Mouse (Mus musculus) limb, embryonic 14.5 days (tissue): ENCODE measurements around the gene Otol1. TPM values are rescaled to one million over a fixed set of nuclear protein-coding genes. Genes with fewer than 3 reads are reported as not detected.

Experiments used
- ATAC-seq: fragments of 200-750 bp; cut with Nextera tagmentation; 2 replicates; pipeline ENCODE4 v1.8.0; 2017; ENCODE audit warnings: low read depth, moderate number of reproducible peaks, moderate TSS enrichment; ENCODE audit not compliant: low FRiP score
- DNase-seq: peaks from one replicate; pipeline ENCODE4 v3.0.0-alpha.2; 2015; ENCODE audit warnings: low spot score
- H3K27ac ChIP-seq: fragments of 300-500 bp; sonication (generic); replicated peaks from 2 replicates; pipeline ENCODE4 v1.5.1; 2014; ENCODE audit warnings: low read depth, mild to moderate bottlenecking, low read length, moderate library complexity, mixed read lengths
- H3K27me3 ChIP-seq: fragments of 300-500 bp; sonication (generic); 2 replicates; pipeline ENCODE4 v1.6.1; 2014; ENCODE audit warnings: low read length, mixed read lengths; ENCODE audit not compliant: control insufficient read depth, insufficient read depth
- H3K36me3 ChIP-seq: fragments of 300-500 bp; sonication (generic); 2 replicates; pipeline ENCODE4 v1.6.1; 2014; ENCODE audit warnings: mild to moderate bottlenecking, low read length, moderate library complexity, mixed read lengths; ENCODE audit not compliant: control insufficient read depth, insufficient read depth
- H3K4me1 ChIP-seq: fragments of 300-500 bp; sonication (generic); 2 replicates; pipeline ENCODE4 v1.6.1; 2014; ENCODE audit warnings: antibody characterized with exemption, low read length, mixed read lengths; ENCODE audit not compliant: control insufficient read depth, insufficient read depth
- H3K4me2 ChIP-seq: fragments of 300-500 bp; sonication (generic); replicated peaks from 2 replicates; pipeline ENCODE4 v1.6.1; 2014; ENCODE audit warnings: low read depth, mild to moderate bottlenecking, low read length, moderate library complexity; ENCODE audit not compliant: severe bottlenecking
- H3K4me3 ChIP-seq: fragments of 300-500 bp; sonication (generic); replicated peaks from 2 replicates; pipeline ENCODE4 v1.5.1; 2014; ENCODE audit warnings: low read length
- H3K9ac ChIP-seq: fragments of 300-500 bp; sonication (generic); 2 replicates; pipeline ENCODE4 v1.6.1; 2014; ENCODE audit warnings: mild to moderate bottlenecking, low read depth, low read length, moderate library complexity; ENCODE audit not compliant: severe bottlenecking
- H3K9me3 ChIP-seq: fragments of 300-500 bp; sonication (generic); 2 replicates; pipeline ENCODE4 v1.6.1; 2016; ENCODE audit warnings: low read length; ENCODE audit not compliant: control insufficient read depth
- POLR2A ChIP-seq: fragments of 200-500 bp; IDR thresholded peaks from 2 replicates; pipeline ENCODE4 v1.8.0; 2012; ENCODE audit warnings: inconsistent platforms, mild to moderate bottlenecking, moderate library complexity, borderline replicate concordance; ENCODE audit not compliant: insufficient read depth, insufficient read length; ENCODE audit errors: extremely low read depth
- WGBS: fragments of 180-500 bp; shearing (Covaris S2); extraction: QIAGEN DNeasy Blood & Tissue Kit; methylation state at CpG from one replicate; pipeline ENCODE4 v1.1.7; 2014; 5-methylcytosine and 5-hydroxymethylcytosine counted together
- polyA plus RNA-seq, 2 experiments: library from polyadenylated mRNA; depleted of rRNA in 1 of 2; stranded (reverse) in 1 of 2; unstranded in 1 of 2; fragments of >200 nt; fragmentation: Nextera tagmentation in 1 of 2; extraction: Ambion mirVana in 1 of 2; gene quantifications; 2 replicates each; pipeline versions ENCODE4 v1.2.1 to v1.2.3; 2012 to 2014

The Otol1 gene
- polyA plus RNA-seq, 2 experiments: not detected

GRCm38 (mm10) chr3:70001540-70001939, 5.9 kb upstream of the Otol1 start:
- no peak overlapping the region for H3K9ac ChIP-seq
- 39% methylated on average over 9 of the region's 9 CpGs for WGBS
- no peak overlapping the region for H3K4me3 ChIP-seq
- H3K27me3 ChIP-seq: no peaks in the 10 kb centered on the region
- DNase-seq (no peak), ATAC-seq (no peak)
- peaks cover 3% of the 10 kb centered on the region; the same call in 1 of the 2 replicates for H3K4me1 ChIP-seq
- H3K36me3 ChIP-seq: no peaks in the 10 kb centered on the region
- no peak for TF ChIP-seq POLR2A
- H3K27ac ChIP-seq: no peak overlapping the region
- H3K9me3 ChIP-seq: no peaks in the 10 kb centered on the region
- no peak overlapping the region for H3K4me2 ChIP-seq

DNA sequence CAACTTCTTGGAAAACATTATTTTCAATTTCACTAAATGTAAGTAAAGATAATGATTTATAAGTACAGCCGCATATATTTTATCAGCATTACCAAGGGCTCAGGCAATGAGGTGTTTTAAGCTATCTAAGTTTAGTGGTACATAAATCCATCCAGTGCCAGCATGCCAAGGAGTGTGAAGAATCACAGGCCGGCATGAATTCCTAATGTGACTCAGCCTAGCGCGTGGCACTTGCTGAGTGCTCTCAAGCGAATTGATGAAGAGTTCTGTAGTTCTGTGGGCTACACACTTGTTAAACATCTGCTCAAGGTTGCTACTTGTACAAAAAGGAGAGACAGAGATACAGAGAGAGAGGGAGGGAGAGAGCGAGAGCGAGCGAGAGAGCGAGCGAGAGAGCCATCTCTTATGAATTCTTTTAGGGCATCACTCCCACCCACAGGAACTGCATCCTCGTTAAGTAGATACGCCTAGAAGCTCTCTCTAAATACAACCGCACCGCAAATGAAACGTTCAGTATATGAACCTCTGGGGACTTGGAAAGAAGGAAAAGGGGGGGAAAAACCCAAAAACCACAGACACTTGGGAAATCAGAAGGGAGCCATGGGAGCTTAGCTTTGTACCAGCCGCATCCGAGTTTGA, 4.2 kb upstream of the Otol1 start:
- H3K4me3 ChIP-seq: no peak overlapping the region
- no peaks in the 10 kb centered on the region for H3K36me3 ChIP-seq
- ATAC-seq (no peak), DNase-seq (no peak)
- no peak for TF ChIP-seq POLR2A
- H3K9me3 ChIP-seq: no peaks in the 10 kb centered on the region
- no peak overlapping the region for H3K4me2 ChIP-seq
- H3K27ac ChIP-seq: no peak overlapping the region
- peaks cover 3% of the 10 kb centered on the region; the same call in 1 of the 2 replicates for H3K4me1 ChIP-seq
- H3K27me3 ChIP-seq: no peaks in the 10 kb centered on the region
- H3K9ac ChIP-seq: no peak overlapping the region
- 58% methylated on average over 17 of the region's 17 CpGs for WGBS

DNA sequence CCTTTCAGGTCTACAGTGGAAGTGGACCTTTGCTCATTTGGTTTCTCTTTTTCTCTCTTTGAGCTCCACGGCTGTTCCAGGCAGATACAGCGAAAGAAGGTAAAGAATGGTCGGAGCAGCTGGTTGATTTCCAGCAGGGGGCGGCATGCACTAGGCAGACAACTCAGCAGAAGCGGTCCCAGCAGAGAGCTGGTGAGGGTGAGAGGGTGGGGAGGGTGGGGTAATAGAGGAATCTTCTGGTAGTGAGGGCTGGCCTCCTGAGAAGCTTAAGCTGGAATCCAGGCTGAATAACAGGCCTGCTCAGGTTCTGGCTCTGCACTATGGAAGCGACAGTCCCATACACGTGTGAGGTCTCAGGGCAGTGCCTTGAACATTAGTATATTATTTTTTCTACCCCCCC, 3.5 kb upstream of the Otol1 start:
- 22% methylated on average over 7 of the region's 7 CpGs for WGBS
- no peaks in the 10 kb centered on the region for H3K27me3 ChIP-seq
- no peak overlapping the region for H3K4me3 ChIP-seq
- H3K27ac ChIP-seq: no peak overlapping the region
- no peaks in the 10 kb centered on the region for H3K36me3 ChIP-seq
- DNase-seq (peak; percentile 15), ATAC-seq (no peak; the same call in 1 of the 2 replicates)
- H3K4me1 ChIP-seq: peaks cover 3% of the 10 kb centered on the region; the same call in 1 of the 2 replicates
- H3K9me3 ChIP-seq: no peaks in the 10 kb centered on the region
- no peak for TF ChIP-seq POLR2A
- no peak overlapping the region for H3K9ac ChIP-seq
- H3K4me2 ChIP-seq: no peak overlapping the region

DNA sequence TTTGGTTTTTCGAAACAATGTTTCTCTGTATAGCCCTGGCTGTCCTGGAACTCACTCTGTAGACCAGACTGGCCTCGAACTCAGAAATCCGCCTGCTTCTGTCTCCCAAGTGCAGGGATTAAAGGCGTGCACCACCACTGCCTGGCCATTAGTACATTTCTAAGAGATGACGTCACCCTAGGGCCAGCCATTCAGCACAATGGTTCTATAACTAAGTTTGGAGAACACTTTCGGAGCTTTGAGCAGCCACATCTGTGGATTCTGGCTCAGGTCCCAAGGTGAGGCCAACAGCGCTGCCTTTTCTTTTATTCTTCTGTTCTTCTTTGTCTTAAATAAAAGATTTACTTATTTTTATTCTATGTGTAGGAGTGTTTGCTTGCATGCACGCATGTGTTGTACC, 3.0 kb upstream of the Otol1 start:
- TF ChIP-seq POLR2A: no peak
- Histone ChIP-seq H3K4me2 (no peak overlapping the region), H3K4me3 (no peak overlapping the region), H3K27ac (no peak overlapping the region), H3K9ac (no peak overlapping the region), H3K4me1 (peaks cover 3% of the 10 kb centered on the region; the same call in 1 of the 2 replicates), H3K36me3 (no peaks in the 10 kb centered on the region), H3K27me3 (no peaks in the 10 kb centered on the region), H3K9me3 (no peaks in the 10 kb centered on the region)
- DNase-seq: peak; percentile 42
- peak; percentile 57; the same call in 1 of the 2 replicates for ATAC-seq
- WGBS: 51% methylated on average over 8 of the region's 8 CpGs

DNA sequence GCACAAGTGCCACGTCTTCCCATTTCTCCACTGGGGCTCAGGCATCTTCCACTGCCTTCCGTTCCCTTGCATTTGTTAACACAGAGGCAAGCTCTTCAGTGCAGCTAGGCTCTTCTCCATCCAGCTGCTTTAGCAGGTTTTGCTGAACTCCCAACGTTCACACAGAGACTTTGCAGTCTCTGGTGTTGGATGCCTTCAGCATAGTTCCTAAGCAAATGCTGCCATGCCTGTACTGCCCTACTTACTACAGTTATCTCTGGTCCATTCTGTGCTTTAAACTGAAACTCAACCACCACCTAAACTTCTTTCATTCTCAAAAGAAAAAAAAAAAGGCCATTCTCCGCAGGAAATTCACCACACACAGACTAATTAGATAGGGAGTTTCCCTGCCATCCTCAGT, 5.2 kb downstream of the Otol1 start:
- 89% methylated on average over 4 of the region's 4 CpGs for WGBS
- no peak overlapping the region for H3K4me3 ChIP-seq
- no peak for DNase-seq

More for the DNA sequence above, 5.2 kb downstream of the Otol1 start:
- TF ChIP-seq POLR2A: no peak
- Histone ChIP-seq H3K27ac (no peak overlapping the region), H3K4me1 (no peaks in the 10 kb centered on the region), H3K36me3 (no peaks in the 10 kb centered on the region), H3K9me3 (no peaks in the 10 kb centered on the region), H3K27me3 (no peaks in the 10 kb centered on the region), H3K4me2 (no peak overlapping the region), H3K9ac (no peak overlapping the region)
- ATAC-seq: no peak
